Mouse (Mus musculus) forebrain, embryonic 16.5 days (tissue): ENCODE measurements around the gene Spry1. TPM values are rescaled to one million over a fixed set of nuclear protein-coding genes. Genes with fewer than 3 reads are reported as not detected.
A peak's percentile ranks its signal among the peaks of the same experiment; 100 is the strongest.

Source experiments
- ATAC-seq: fragments of 200-750 bp; cut with Nextera tagmentation; 2 replicates; pipeline ENCODE4 v1.8.0; 2017; ENCODE audit warnings: mild to moderate bottlenecking, moderate library complexity
- H3K27ac ChIP-seq: fragments of 300-500 bp; sonication (generic); 2 replicates; pipeline ENCODE4 v1.5.1; 2014; ENCODE audit warnings: low read length, control low read depth
- H3K27me3 ChIP-seq: fragments of 300-500 bp; sonication (generic); replicated peaks from 2 replicates; pipeline ENCODE4 v1.6.1; 2014; ENCODE audit warnings: low read length; ENCODE audit not compliant: control insufficient read depth, insufficient read depth
- H3K36me3 ChIP-seq: fragments of 300-500 bp; sonication (generic); 2 replicates; pipeline ENCODE4 v1.6.1; 2014; ENCODE audit not compliant: control insufficient read depth, insufficient read depth
- H3K4me1 ChIP-seq: fragments of 300-500 bp; sonication (generic); replicated peaks from 2 replicates; pipeline ENCODE4 v1.6.1; 2014; ENCODE audit warnings: low read length; ENCODE audit not compliant: control insufficient read depth, insufficient read depth
- H3K4me2 ChIP-seq: fragments of 300-500 bp; sonication (generic); 2 replicates; pipeline ENCODE4 v1.6.1; 2014; ENCODE audit warnings: mild to moderate bottlenecking, low read length, control low read depth
- H3K4me3 ChIP-seq: fragments of 300-500 bp; sonication (generic); replicated peaks from 2 replicates; pipeline ENCODE4 v1.5.1; 2014; ENCODE audit warnings: mild to moderate bottlenecking, low read length, control low read depth
- H3K9ac ChIP-seq: fragments of 300-500 bp; sonication (generic); replicated peaks from 2 replicates; pipeline ENCODE4 v1.6.1; 2014; ENCODE audit warnings: low read depth, low read length, control low read depth
- H3K9me3 ChIP-seq: fragments of 300-500 bp; sonication (generic); 2 replicates; pipeline ENCODE4 v1.6.1; 2016; ENCODE audit warnings: low read length; ENCODE audit not compliant: control insufficient read depth
- WGBS: fragments of 180-500 bp; shearing (Covaris S2); extraction: QIAGEN DNeasy Blood & Tissue Kit; methylation state at CpG from one replicate; pipeline ENCODE4 v1.1.7; 2014; 5-methylcytosine and 5-hydroxymethylcytosine counted together
- polyA plus RNA-seq: library from polyadenylated mRNA; unstranded; fragments of >200 nt; fragmentation: Nextera tagmentation; extraction: Ambion mirVana; gene quantifications from 2 replicates; pipeline ENCODE4 v1.2.1, GENCODE M21; 2015

Gene Spry1
- polyA plus RNA-seq, 1 experiment from 2014 or later, result 6.6 TPM

GRCm38 (mm10) chr3:37636921-37637320 is 2.8 kb upstream of the Spry1 start:
- Histone ChIP-seq H3K9me3 (no peaks in the 10 kb centered on the region), H3K36me3 (no peaks in the 10 kb centered on the region), H3K4me2 (no peak overlapping the region), H3K27me3 (no peaks in the 10 kb centered on the region), H3K9ac (no peak overlapping the region), H3K4me1 (peaks cover 12% of the 10 kb centered on the region), H3K27ac (no peak overlapping the region), H3K4me3 (no peak overlapping the region)
- WGBS, result 86% methylated on average over 4 of the region's 4 CpGs
- no peak for ATAC-seq

DNA sequence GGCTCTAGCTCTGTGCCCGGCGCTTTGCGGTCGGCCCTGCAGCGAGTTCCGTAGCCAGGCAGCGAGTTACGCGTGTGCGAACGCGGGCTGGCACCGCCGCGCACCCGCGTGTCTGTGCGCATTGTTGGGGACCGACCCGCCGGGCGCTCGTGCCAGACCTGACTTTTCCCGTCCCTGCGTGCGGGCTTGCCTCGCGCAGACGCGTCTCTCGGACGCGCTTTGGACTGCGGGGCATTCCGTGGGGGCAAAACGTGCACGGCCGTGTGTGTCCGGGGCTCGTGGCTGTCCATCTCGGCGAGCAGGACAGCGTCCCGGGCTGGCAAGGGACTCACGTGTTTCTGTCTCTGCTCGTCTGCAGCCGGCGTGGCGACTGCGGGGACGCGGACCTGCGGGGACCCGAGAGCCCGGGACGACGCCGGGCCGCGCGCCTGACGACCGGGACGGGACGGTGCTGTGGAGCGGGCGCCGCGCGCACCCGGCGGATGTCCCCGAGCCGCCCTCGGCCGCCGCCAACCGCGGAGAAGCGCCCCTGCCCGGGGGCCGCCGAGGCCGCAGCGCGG is 495 bp downstream of the Spry1 start:
- H3K27ac ChIP-seq, result peak overlapping the region; percentile 89
- H3K9ac ChIP-seq, result peak overlapping the region; percentile 74
- H3K4me1 ChIP-seq, result peaks cover 22% of the 10 kb centered on the region
- peak; percentile 73 for ATAC-seq
- H3K36me3 ChIP-seq, result 0 out of 2 replicates have a peak, but pooled peaks cover 3% of the 10 kb centered on the region
- peak overlapping the region; percentile 94 for H3K4me2 ChIP-seq
- 0 out of 2 replicates have a peak, but pooled peaks cover 2% of the 10 kb centered on the region for H3K27me3 ChIP-seq
- no peaks in the 10 kb centered on the region for H3K9me3 ChIP-seq
- under 1% methylated on average over 83 of the region's 86 CpGs for WGBS
- peak overlapping the region; percentile 89 for H3K4me3 ChIP-seq

GRCm38 (mm10) chr3:37640810-37641209 is 1.1 kb downstream of the Spry1 start:
- peak overlapping the region; percentile 74 for H3K9ac ChIP-seq
- peaks cover 22% of the 10 kb centered on the region for H3K4me1 ChIP-seq
- H3K27ac ChIP-seq, result no peak overlapping the region
- H3K27me3 ChIP-seq, result 0 out of 2 replicates have a peak, but pooled peaks cover 2% of the 10 kb centered on the region
- 0 out of 2 replicates have a peak, but pooled peaks cover 3% of the 10 kb centered on the region for H3K36me3 ChIP-seq
- no peaks in the 10 kb centered on the region for H3K9me3 ChIP-seq
- peak; percentile 63 for ATAC-seq
- peak overlapping the region; percentile 94 for H3K4me2 ChIP-seq
- WGBS, result under 1% methylated on average over 46 of the region's 47 CpGs
- H3K4me3 ChIP-seq, result peak overlapping the region; percentile 89

DNA sequence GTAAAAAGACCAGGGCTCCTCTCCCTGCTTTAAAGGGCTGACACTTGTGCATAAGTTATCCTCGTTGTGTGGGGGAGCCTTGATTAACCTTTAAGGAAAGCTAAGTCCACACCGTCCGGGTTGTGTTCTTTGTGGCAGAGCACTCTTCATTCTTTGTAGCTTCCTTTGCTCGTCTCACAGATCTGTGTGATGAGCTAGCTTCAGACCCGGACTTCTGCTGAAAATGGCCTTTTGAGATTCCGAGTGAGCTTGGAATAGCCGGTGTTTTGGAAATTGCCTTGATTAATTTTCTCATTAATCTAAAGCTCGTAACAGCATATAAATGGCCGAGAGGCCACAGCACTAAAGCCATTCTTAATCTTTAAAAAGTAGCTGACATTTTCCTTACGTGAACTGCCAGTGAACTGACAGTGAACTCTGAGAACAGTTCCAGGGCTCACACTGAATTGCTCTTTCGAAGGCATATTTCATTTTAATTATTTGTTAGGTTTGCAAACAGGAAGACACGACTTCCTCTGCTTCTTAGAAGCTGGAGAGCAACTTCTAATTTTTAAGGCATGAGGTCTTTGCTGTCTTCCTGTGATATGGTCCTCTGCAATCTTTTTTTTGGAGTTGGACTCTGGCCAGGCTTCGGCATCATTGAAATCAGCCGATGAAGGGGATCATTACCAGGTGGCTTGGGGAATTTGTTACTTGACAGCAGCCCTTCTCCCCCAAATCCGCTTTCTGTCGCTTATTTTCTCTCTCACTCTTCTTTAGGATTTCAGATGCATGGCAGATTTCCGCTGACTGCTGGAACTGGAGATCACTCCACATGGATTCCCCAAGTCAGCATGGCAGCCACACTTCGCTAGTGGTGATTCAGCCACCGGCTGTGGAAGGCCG is 2.3 kb downstream of the Spry1 start:
- H3K4me1 ChIP-seq, result peaks cover 22% of the 10 kb centered on the region
- WGBS, result 36% methylated on average over 20 of the region's 20 CpGs
- 0 out of 2 replicates have a peak, but pooled peaks cover 3% of the 10 kb centered on the region for H3K36me3 ChIP-seq
- ATAC-seq, result no peak
- H3K9me3 ChIP-seq, result no peaks in the 10 kb centered on the region
- H3K9ac ChIP-seq, result 0 out of 2 replicates have a peak overlapping the region, but pooled peaks have one; percentile 30
- peak overlapping the region; percentile 89 for H3K4me3 ChIP-seq
- H3K4me2 ChIP-seq, result peak overlapping the region; percentile 94
- no peak overlapping the region for H3K27ac ChIP-seq
- 0 out of 2 replicates have a peak, but pooled peaks cover 2% of the 10 kb centered on the region for H3K27me3 ChIP-seq

DNA sequence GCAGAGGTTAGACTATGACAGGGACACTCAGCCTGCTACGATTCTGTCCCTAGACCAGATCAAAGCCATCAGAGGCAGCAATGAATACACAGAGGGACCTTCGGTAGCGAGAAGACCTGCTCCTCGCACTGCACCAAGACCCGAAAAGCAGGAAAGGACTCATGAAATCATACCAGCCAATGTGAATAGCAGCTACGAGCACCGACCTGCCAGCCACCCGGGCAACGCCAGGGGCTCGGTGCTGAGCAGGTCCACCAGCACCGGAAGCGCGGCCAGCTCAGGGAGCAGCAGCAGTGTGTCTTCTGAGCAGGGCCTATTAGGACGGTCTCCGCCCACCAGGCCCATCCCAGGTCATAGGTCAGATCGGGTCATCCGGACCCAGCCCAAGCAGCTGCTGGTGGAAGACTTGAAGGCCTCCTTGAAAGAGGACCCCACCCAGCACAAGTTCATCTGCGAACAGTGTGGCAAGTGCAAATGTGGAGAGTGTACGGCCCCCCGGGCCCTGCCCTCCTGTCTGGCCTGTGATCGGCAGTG is 3.0 kb downstream of the Spry1 start:
- Histone ChIP-seq H3K4me1 (peaks cover 22% of the 10 kb centered on the region), H3K36me3 (0 out of 2 replicates have a peak, but pooled peaks cover 3% of the 10 kb centered on the region), H3K27ac (no peak overlapping the region), H3K27me3 (0 out of 2 replicates have a peak, but pooled peaks cover 2% of the 10 kb centered on the region), H3K9ac (peak overlapping the region; percentile 22; the same call in 1 of the 2 replicates), H3K4me2 (peak overlapping the region; percentile 23), H3K9me3 (no peaks in the 10 kb centered on the region), H3K4me3 (0 out of 2 replicates have a peak overlapping the region, but pooled peaks have one; percentile 13)
- ATAC-seq, result no peak
- WGBS, result 76% methylated on average over 21 of the region's 21 CpGs

GRCm38 (mm10) chr3:37643411-37643810 is 3.7 kb downstream of the Spry1 start:
- WGBS, result 83% methylated on average over 13 of the region's 13 CpGs
- H3K27ac ChIP-seq, result no peak overlapping the region

DNA sequence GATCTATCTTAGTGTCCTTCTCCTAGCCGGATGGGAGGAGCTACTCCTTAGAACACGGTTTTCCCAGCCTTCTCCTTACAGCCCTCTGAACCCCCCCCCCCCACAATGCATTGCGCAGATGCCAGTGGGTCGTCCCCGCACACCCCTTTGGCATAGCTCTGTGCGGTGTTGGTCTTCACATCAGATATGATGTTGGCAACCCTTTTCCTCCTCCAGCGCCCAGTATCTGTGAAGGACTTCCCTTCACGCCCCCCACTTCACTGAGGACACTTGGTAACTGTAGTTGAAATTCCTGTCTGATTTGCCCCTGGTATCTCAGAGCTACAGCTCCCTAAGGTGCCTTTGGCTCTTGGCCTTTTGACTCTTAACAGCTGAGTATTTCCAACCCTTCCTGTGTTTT is 4.2 kb downstream of the Spry1 start:
- 80% methylated on average over 8 of the region's 8 CpGs for WGBS
- ATAC-seq, result no peak
- Histone ChIP-seq H3K27ac (no peak overlapping the region), H3K27me3 (0 out of 2 replicates have a peak, but pooled peaks cover 2% of the 10 kb centered on the region), H3K9ac (no peak overlapping the region), H3K9me3 (no peaks in the 10 kb centered on the region), H3K36me3 (0 out of 2 replicates have a peak, but pooled peaks cover 3% of the 10 kb centered on the region), H3K4me2 (no peak overlapping the region), H3K4me1 (peaks cover 22% of the 10 kb centered on the region), H3K4me3 (no peak overlapping the region)

More at GRCm38 (mm10) chr3:37643411-37643810, 3.7 kb downstream of the Spry1 start:
- 0 out of 2 replicates have a peak, but pooled peaks cover 3% of the 10 kb centered on the region for H3K36me3 ChIP-seq
- 0 out of 2 replicates have a peak, but pooled peaks cover 2% of the 10 kb centered on the region for H3K27me3 ChIP-seq
- no peak overlapping the region for H3K4me3 ChIP-seq
- no peak for ATAC-seq
- peaks cover 22% of the 10 kb centered on the region for H3K4me1 ChIP-seq
- H3K9me3 ChIP-seq, result no peaks in the 10 kb centered on the region
- peak overlapping the region; percentile 23; the same call in 1 of the 2 replicates for H3K4me2 ChIP-seq
- H3K9ac ChIP-seq, result no peak overlapping the region

DNA sequence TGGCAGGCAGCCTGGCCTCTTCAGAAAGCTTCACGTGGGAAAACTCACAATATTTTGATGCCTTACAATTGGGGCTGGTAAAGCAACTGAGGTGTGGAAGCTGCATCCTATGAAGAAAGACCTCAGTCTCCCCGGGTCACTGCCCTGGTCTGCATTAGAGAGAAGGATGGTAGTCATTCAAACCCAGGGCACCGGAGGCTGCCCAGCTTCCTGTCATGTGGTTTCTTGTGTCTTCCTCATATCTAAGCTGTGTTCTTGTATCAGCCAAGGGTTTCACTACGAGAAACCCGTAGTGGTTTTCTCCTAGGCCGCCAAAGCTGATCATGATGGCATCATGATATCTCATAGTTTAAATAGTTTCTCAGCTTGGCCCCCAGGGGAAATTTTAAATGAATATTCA is 5.3 kb downstream of the Spry1 start:
- Histone ChIP-seq H3K27ac (no peak overlapping the region), H3K4me1 (peaks cover 19% of the 10 kb centered on the region), H3K9ac (no peak overlapping the region), H3K36me3 (0 out of 2 replicates have a peak, but pooled peaks cover 3% of the 10 kb centered on the region), H3K9me3 (no peaks in the 10 kb centered on the region), H3K27me3 (0 out of 2 replicates have a peak, but pooled peaks cover 2% of the 10 kb centered on the region), H3K4me3 (no peak overlapping the region), H3K4me2 (no peak overlapping the region)
- 83% methylated on average over 6 of the region's 6 CpGs for WGBS
- no peak for ATAC-seq

DNA sequence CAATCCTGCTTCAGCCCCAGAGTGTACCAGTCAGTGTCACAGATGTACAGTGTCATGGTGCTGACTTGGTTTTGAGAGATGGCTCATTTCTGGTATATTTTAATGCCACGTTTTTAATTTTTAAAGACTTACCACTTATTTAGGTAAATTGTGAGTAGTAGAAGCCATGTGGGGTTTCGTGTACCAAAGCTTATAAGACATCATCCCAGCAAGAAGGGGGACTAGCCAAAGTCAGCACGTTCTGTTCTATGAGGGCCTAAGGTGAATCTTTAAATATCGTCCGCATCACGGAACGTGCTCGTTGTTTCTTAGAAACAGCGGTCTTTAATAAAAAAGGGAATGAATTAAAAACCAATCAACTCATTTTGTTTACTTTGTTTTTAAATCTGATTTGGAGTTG is 6.5 kb downstream of the Spry1 start:
- no peak for ATAC-seq
- H3K36me3 ChIP-seq, result 0 out of 2 replicates have a peak, but pooled peaks cover 3% of the 10 kb centered on the region
- H3K27ac ChIP-seq, result no peak overlapping the region
- no peak overlapping the region for H3K9ac ChIP-seq
- H3K4me1 ChIP-seq, result peaks cover 15% of the 10 kb centered on the region
- H3K9me3 ChIP-seq, result no peaks in the 10 kb centered on the region
- no peak overlapping the region for H3K4me2 ChIP-seq
- no peak overlapping the region for H3K4me3 ChIP-seq
- 88% methylated on average over 9 of the region's 9 CpGs for WGBS
- H3K27me3 ChIP-seq, result 0 out of 2 replicates have a peak, but pooled peaks cover 2% of the 10 kb centered on the region
